Mouse (Mus musculus) kidney, adult 2 months (tissue): ENCODE measurements at regions not wholly inside any gene's neighbourhood (a gene's known extent, or its start where the extent isn't known, plus 50 kb on each side); places are given as distances from the start of the nearest gene placed in this dataset.

ENCODE experiments used
- CTCF ChIP-seq: fragments of 200-500 bp; conservative IDR thresholded peaks from 2 replicates; pipeline ENCODE4 v1.5.1; 2011; ENCODE audit warnings: low read depth, mild to moderate bottlenecking, control low read depth, low read length, moderate library complexity, mixed read lengths; ENCODE audit not compliant: insufficient read depth, insufficient read length
- POLR2A ChIP-seq: fragments of 200-500 bp; IDR thresholded peaks from one replicate; pipeline ENCODE4 v1.6.1; 2011; ENCODE audit warnings: low read depth, low read length, control low read depth

DNA sequence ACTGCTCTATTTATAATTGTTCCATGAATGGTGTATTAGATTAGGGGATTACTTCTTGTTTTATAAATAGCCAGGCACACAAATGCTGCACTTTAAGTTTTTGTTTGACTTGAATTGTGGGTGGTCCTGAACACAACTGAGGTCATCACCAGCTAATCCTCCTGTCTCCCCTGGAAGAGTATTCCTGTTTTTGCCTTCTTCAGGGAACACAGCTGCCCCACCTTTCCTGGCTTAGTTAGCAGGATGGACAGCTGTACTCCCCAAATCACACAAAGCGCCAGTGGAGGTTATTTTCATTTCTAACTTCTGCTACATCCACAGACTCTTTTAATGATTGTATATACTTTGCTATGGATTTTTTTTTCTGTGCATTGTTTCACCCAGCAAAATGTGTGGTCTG is 357.8 kb upstream of the Sema3a start:
- TF ChIP-seq CTCF (no peak), POLR2A (no peak)
